Mouse (Mus musculus) forebrain, embryonic 15.5 days (tissue): Measurements from ENCODE around the gene Exog. TPM values are rescaled to one million over a fixed set of nuclear protein-coding genes. Genes with fewer than 3 reads are reported as not detected.

ENCODE experiments used
- ATAC-seq: fragments of 200-750 bp; cut with Nextera tagmentation; replicated peaks from 2 replicates; pipeline ENCODE4 v1.8.0; 2017; ENCODE audit warnings: mild to moderate bottlenecking, moderate TSS enrichment, moderate library complexity
- H3K27ac ChIP-seq: fragments of 300-500 bp; sonication (generic); replicated peaks from 2 replicates; pipeline ENCODE4 v1.5.1; 2015; ENCODE audit warnings: mild to moderate bottlenecking, inconsistent platforms
- H3K27me3 ChIP-seq: fragments of 300-500 bp; sonication (generic); 2 replicates; pipeline ENCODE4 v1.6.1; 2015; ENCODE audit warnings: inconsistent platforms
- H3K36me3 ChIP-seq: fragments of 300-500 bp; sonication (generic); 2 replicates; pipeline ENCODE4 v1.6.1; 2015; ENCODE audit warnings: mild to moderate bottlenecking, inconsistent platforms
- H3K4me1 ChIP-seq: fragments of 300-500 bp; sonication (generic); 2 replicates; pipeline ENCODE4 v1.6.1; 2015; ENCODE audit warnings: inconsistent platforms
- H3K4me2 ChIP-seq: fragments of 300-500 bp; sonication (generic); replicated peaks from 2 replicates; pipeline ENCODE4 v1.6.1; 2015; ENCODE audit warnings: mild to moderate bottlenecking, inconsistent platforms
- H3K4me3 ChIP-seq: fragments of 300-500 bp; sonication (generic); 2 replicates; pipeline ENCODE4 v1.5.1; 2015; ENCODE audit warnings: mild to moderate bottlenecking, inconsistent platforms
- H3K9ac ChIP-seq: fragments of 300-500 bp; sonication (generic); replicated peaks from 2 replicates; pipeline ENCODE4 v1.6.1; 2015; ENCODE audit warnings: mild to moderate bottlenecking, inconsistent platforms
- H3K9me3 ChIP-seq: fragments of 300-500 bp; sonication (generic); 2 replicates; pipeline ENCODE4 v1.6.1; 2016; ENCODE audit warnings: inconsistent platforms
- WGBS: fragments of 180-500 bp; shearing (Covaris S2); methylation state at CpG from one replicate; pipeline ENCODE4 v1.1.7; 2015; ENCODE audit warnings: mixed read lengths; 5-methylcytosine and 5-hydroxymethylcytosine counted together
- polyA plus RNA-seq: library from polyadenylated mRNA; unstranded; fragments of >200 nt; fragmentation: Nextera tagmentation; extraction: Ambion mirVana; gene quantifications from 2 replicates; pipeline ENCODE4 v1.2.1, GENCODE M21; 2015

Exog gene
- polyA plus RNA-seq: 56.7 and 59.7 TPM in 2 replicates

GRCm38 (mm10) chr9:119444738-119445429 lies at the start of gene Exog:
Exog (plus strand) TSS chr9:119444943.
- under 1% methylated on average over 52 of the region's 52 CpGs for WGBS

GRCm38 (mm10) chr9:119401351-119401750 lies 43.4 kb upstream of the Exog start:
- WGBS: 2% methylated on average over 7 of the region's 7 CpGs
- no peak for ATAC-seq

More at GRCm38 (mm10) chr9:119444738-119445429, at the start of gene Exog:
- ATAC-seq: peak; percentile 95
- Histone ChIP-seq H3K4me2 (peak within 1 kb of the TSS; percentile 82), H3K9ac (peak within 1 kb of the TSS; percentile 83), H3K4me3 (peak within 1 kb of the TSS; percentile 64), H3K27me3 (no peaks in the 10 kb centered on the region), H3K9me3 (no peaks in the 10 kb centered on the region), H3K36me3 (peaks cover 33% of the 10 kb centered on the region), H3K27ac (peak within 1 kb of the TSS; percentile 87), H3K4me1 (peaks cover 20% of the 10 kb centered on the region)

GRCm38 (mm10) chr9:119401801-119402214 lies 42.9 kb upstream of the Exog start, which contains the start of gene Acvr2b:
Acvr2b (plus strand) TSS chr9:119402118.
- H3K4me2 ChIP-seq: peak within 1 kb of the TSS; percentile 70
- H3K4me1 ChIP-seq: peaks cover 38% of the 10 kb centered on the region
- peak within 1 kb of the TSS; percentile 77 for H3K4me3 ChIP-seq
- H3K27me3 ChIP-seq: no peaks in the 10 kb centered on the region
- H3K36me3 ChIP-seq: no peaks in the 10 kb centered on the region
- peak within 1 kb of the TSS; percentile 94 for H3K9ac ChIP-seq
- WGBS: under 1% methylated on average over 31 of the region's 32 CpGs
- peak; percentile 96 for ATAC-seq
- H3K27ac ChIP-seq: peak within 1 kb of the TSS; percentile 98
- H3K9me3 ChIP-seq: no peaks in the 10 kb centered on the region

More at GRCm38 (mm10) chr9:119401351-119401750, 43.4 kb upstream of the Exog start:
- H3K9me3 ChIP-seq: no peaks in the 10 kb centered on the region
- peak overlapping the region; percentile 70 for H3K4me2 ChIP-seq
- peak overlapping the region; percentile 77 for H3K4me3 ChIP-seq
- peaks cover 38% of the 10 kb centered on the region for H3K4me1 ChIP-seq
- no peaks in the 10 kb centered on the region for H3K36me3 ChIP-seq
- H3K9ac ChIP-seq: peak overlapping the region; percentile 94
- H3K27ac ChIP-seq: peak overlapping the region; percentile 98
- no peaks in the 10 kb centered on the region for H3K27me3 ChIP-seq

GRCm38 (mm10) chr9:119402253-119403235 lies 42.2 kb upstream of the Exog start:
- under 1% methylated on average over 115 of the region's 127 CpGs for WGBS
- H3K9ac ChIP-seq: peak overlapping the region; percentile 94
- no peaks in the 10 kb centered on the region for H3K27me3 ChIP-seq
- peak overlapping the region; percentile 70 for H3K4me2 ChIP-seq
- H3K27ac ChIP-seq: peak overlapping the region; percentile 98
- ATAC-seq: peak; percentile 76
- peaks cover 38% of the 10 kb centered on the region for H3K4me1 ChIP-seq
- no peaks in the 10 kb centered on the region for H3K9me3 ChIP-seq
- no peaks in the 10 kb centered on the region for H3K36me3 ChIP-seq
- peak overlapping the region; percentile 77 for H3K4me3 ChIP-seq

- no peaks in the 10 kb centered on the region for H3K36me3 ChIP-seq
- H3K4me1 ChIP-seq: peaks cover 43% of the 10 kb centered on the region
- H3K4me2 ChIP-seq: peak overlapping the region; percentile 70
- WGBS: under 1% methylated on average over 26 of the region's 26 CpGs
- ATAC-seq: peak; percentile 35
- H3K9me3 ChIP-seq: no peaks in the 10 kb centered on the region
- peak overlapping the region; percentile 77 for H3K4me3 ChIP-seq
- H3K9ac ChIP-seq: peak overlapping the region; percentile 94
- H3K27me3 ChIP-seq: no peaks in the 10 kb centered on the region
- peak overlapping the region; percentile 98 for H3K27ac ChIP-seq
Measured at GRCm38 (mm10) chr9:119403236-119403641, 41.5 kb upstream of the Exog start.

GRCm38 (mm10) chr9:119404090-119404489 lies 40.7 kb upstream of the Exog start:
- no peaks in the 10 kb centered on the region for H3K9me3 ChIP-seq
- no peaks in the 10 kb centered on the region for H3K27me3 ChIP-seq
- no peak overlapping the region for H3K27ac ChIP-seq
- H3K4me2 ChIP-seq: peak overlapping the region; percentile 70
- WGBS: 56% methylated on average over 5 of the region's 5 CpGs
- H3K36me3 ChIP-seq: no peaks in the 10 kb centered on the region
- H3K4me1 ChIP-seq: peaks cover 51% of the 10 kb centered on the region
- no peak overlapping the region for H3K9ac ChIP-seq
- H3K4me3 ChIP-seq: peak overlapping the region; percentile 77
- no peak for ATAC-seq

GRCm38 (mm10) chr9:119407884-119408283 lies 36.9 kb upstream of the Exog start:
- no peak overlapping the region for H3K4me3 ChIP-seq
- no peak overlapping the region for H3K27ac ChIP-seq
- H3K4me1 ChIP-seq: peaks cover 46% of the 10 kb centered on the region
- H3K36me3 ChIP-seq: 0 out of 2 replicates have a peak, but pooled peaks cover 6% of the 10 kb centered on the region
- 83% methylated on average over 15 of the region's 15 CpGs for WGBS
- H3K9me3 ChIP-seq: no peaks in the 10 kb centered on the region
- no peaks in the 10 kb centered on the region for H3K27me3 ChIP-seq
- H3K4me2 ChIP-seq: no peak overlapping the region
- no peak for ATAC-seq
- no peak overlapping the region for H3K9ac ChIP-seq

GRCm38 (mm10) chr9:119408898-119409664 lies 35.7 kb upstream of the Exog start:
- H3K4me2 ChIP-seq: no peak overlapping the region
- H3K4me3 ChIP-seq: no peak overlapping the region
- H3K9me3 ChIP-seq: no peaks in the 10 kb centered on the region
- H3K36me3 ChIP-seq: 0 out of 2 replicates have a peak, but pooled peaks cover 6% of the 10 kb centered on the region
- H3K27me3 ChIP-seq: no peaks in the 10 kb centered on the region
- H3K9ac ChIP-seq: no peak overlapping the region
- H3K27ac ChIP-seq: 0 out of 2 replicates have a peak overlapping the region, but pooled peaks have one; percentile 15
- 90% methylated on average over 11 of the region's 11 CpGs for WGBS
- H3K4me1 ChIP-seq: peaks cover 40% of the 10 kb centered on the region
- ATAC-seq: no peak

GRCm38 (mm10) chr9:119409864-119410263 lies 34.9 kb upstream of the Exog start:
- Histone ChIP-seq H3K4me1 (peaks cover 32% of the 10 kb centered on the region), H3K4me3 (no peak overlapping the region), H3K9ac (no peak overlapping the region), H3K27me3 (no peaks in the 10 kb centered on the region), H3K27ac (no peak overlapping the region), H3K4me2 (no peak overlapping the region), H3K36me3 (0 out of 2 replicates have a peak, but pooled peaks cover 6% of the 10 kb centered on the region), H3K9me3 (no peaks in the 10 kb centered on the region)
- 93% methylated on average over 5 of the region's 5 CpGs for WGBS
- no peak for ATAC-seq

- Histone ChIP-seq H3K4me1 (peaks cover 39% of the 10 kb centered on the region), H3K4me3 (no peak overlapping the region), H3K27me3 (no peaks in the 10 kb centered on the region), H3K9ac (no peak overlapping the region), H3K27ac (no peak overlapping the region), H3K4me2 (no peak overlapping the region), H3K9me3 (no peaks in the 10 kb centered on the region), H3K36me3 (no peaks in the 10 kb centered on the region)
- 88% methylated on average over 18 of the region's 18 CpGs for WGBS
- no peak for ATAC-seq
Measured at GRCm38 (mm10) chr9:119418025-119418424, 26.7 kb upstream of the Exog start.

- WGBS: 65% methylated on average over 12 of the region's 12 CpGs
- Histone ChIP-seq H3K4me3 (no peak overlapping the region), H3K4me2 (no peak overlapping the region), H3K9ac (no peak overlapping the region), H3K27me3 (no peaks in the 10 kb centered on the region), H3K9me3 (no peaks in the 10 kb centered on the region), H3K36me3 (no peaks in the 10 kb centered on the region), H3K4me1 (peaks cover 46% of the 10 kb centered on the region), H3K27ac (no peak overlapping the region)
- no peak for ATAC-seq
Measured at GRCm38 (mm10) chr9:119419852-119420438, 24.8 kb upstream of the Exog start.
